Mouse (Mus musculus) liver, postnatal 0 days (tissue): Measurements from ENCODE around the gene Pex12.

Experiments
- CTCF ChIP-seq: sonication (generic); IDR thresholded peaks from 2 replicates; pipeline ENCODE4 v1.5.1; 2016; ENCODE audit warnings: antibody characterized with exemption, low read depth
- EP300 ChIP-seq: IDR thresholded peaks from 2 replicates; pipeline ENCODE4 v1.6.1; 2016; ENCODE audit warnings: antibody characterized with exemption, low read depth, mild to moderate bottlenecking

- 0 out of 2 replicates have a peak, but pooled peaks have one; percentile 3 for TF ChIP-seq CTCF
- TF ChIP-seq EP300: no peak
These were observed 13.3 kb downstream of the Pex12 start for GRCm38 (mm10) chr11:83289036-83289435.
